Mouse (Mus musculus) intestine, embryonic 15.5 days (tissue): Measurements from ENCODE around the gene Ston2. TPM values are rescaled to one million over a fixed set of nuclear protein-coding genes. Genes with fewer than 3 reads are reported as not detected.
"Not testable (repeated sequence)": the region's sequence is repeated elsewhere in the genome, so short reads cannot be mapped to it uniquely, and the experiment has no call there.

Experiments used
- ATAC-seq: fragments of 200-750 bp; cut with Nextera tagmentation; 2 replicates; pipeline ENCODE4 v1.8.0; 2017; ENCODE audit warnings: moderate TSS enrichment, moderate library complexity
- H3K27ac ChIP-seq: fragments of 300-500 bp; sonication (generic); 2 replicates; pipeline ENCODE4 v1.5.1; 2015; ENCODE audit warnings: mild to moderate bottlenecking, inconsistent platforms
- H3K27me3 ChIP-seq: fragments of 300-500 bp; sonication (generic); replicated peaks from 2 replicates; pipeline ENCODE4 v1.6.1; 2015; ENCODE audit warnings: inconsistent platforms
- H3K36me3 ChIP-seq: fragments of 300-500 bp; sonication (generic); 2 replicates; pipeline ENCODE4 v1.6.1; 2015; ENCODE audit warnings: inconsistent platforms
- H3K4me1 ChIP-seq: fragments of 300-500 bp; sonication (generic); replicated peaks from 2 replicates; pipeline ENCODE4 v1.6.1; 2015; ENCODE audit warnings: inconsistent platforms
- H3K4me2 ChIP-seq: fragments of 300-500 bp; sonication (generic); replicated peaks from 2 replicates; pipeline ENCODE4 v1.6.1; 2015; ENCODE audit warnings: mild to moderate bottlenecking, inconsistent platforms
- H3K4me3 ChIP-seq: fragments of 300-500 bp; sonication (generic); replicated peaks from 2 replicates; pipeline ENCODE4 v1.5.1; 2015; ENCODE audit warnings: inconsistent platforms
- H3K9ac ChIP-seq: fragments of 300-500 bp; sonication (generic); 2 replicates; pipeline ENCODE4 v1.6.1; 2015; ENCODE audit warnings: inconsistent platforms
- H3K9me3 ChIP-seq: fragments of 300-500 bp; sonication (generic); 2 replicates; pipeline ENCODE4 v1.6.1; 2016; ENCODE audit warnings: inconsistent platforms
- WGBS: fragments of 180-500 bp; shearing (Covaris S2); methylation state at CpG from one replicate; pipeline ENCODE4 v1.1.7; 2015; 5-methylcytosine and 5-hydroxymethylcytosine counted together
- polyA plus RNA-seq: library from polyadenylated mRNA; unstranded; fragments of >200 nt; fragmentation: Nextera tagmentation; extraction: Ambion mirVana; gene quantifications from 2 replicates; pipeline ENCODE4 v1.2.1, GENCODE M21; 2015

Gene Ston2
- polyA plus RNA-seq, 1 experiment from 2014 or later = 6.5 TPM

- no peaks in the 10 kb centered on the region for H3K9me3 ChIP-seq
- peak overlapping the region; percentile 99 for H3K9ac ChIP-seq
- no peak for ATAC-seq
- H3K4me1 ChIP-seq = peaks cover 5% of the 10 kb centered on the region; the same call in 1 of the 2 replicates
- no peaks in the 10 kb centered on the region for H3K27me3 ChIP-seq
- 0% methylated on average over 11 of the region's 11 CpGs for WGBS
- H3K36me3 ChIP-seq = 0 out of 2 replicates have a peak, but pooled peaks cover 2% of the 10 kb centered on the region
- H3K27ac ChIP-seq = peak overlapping the region; percentile 100
- peak overlapping the region; percentile 90 for H3K4me3 ChIP-seq
- H3K4me2 ChIP-seq = peak overlapping the region; percentile 23; the same call in 1 of the 2 replicates
These were observed 198.7 kb downstream of the Ston2 start for GRCm38 (mm10) chr12:91589542-91589846.

GRCm38 (mm10) chr12:91588670-91589541, 199.3 kb downstream of the Ston2 start:
- H3K9me3 ChIP-seq = no peaks in the 10 kb centered on the region

DNA sequence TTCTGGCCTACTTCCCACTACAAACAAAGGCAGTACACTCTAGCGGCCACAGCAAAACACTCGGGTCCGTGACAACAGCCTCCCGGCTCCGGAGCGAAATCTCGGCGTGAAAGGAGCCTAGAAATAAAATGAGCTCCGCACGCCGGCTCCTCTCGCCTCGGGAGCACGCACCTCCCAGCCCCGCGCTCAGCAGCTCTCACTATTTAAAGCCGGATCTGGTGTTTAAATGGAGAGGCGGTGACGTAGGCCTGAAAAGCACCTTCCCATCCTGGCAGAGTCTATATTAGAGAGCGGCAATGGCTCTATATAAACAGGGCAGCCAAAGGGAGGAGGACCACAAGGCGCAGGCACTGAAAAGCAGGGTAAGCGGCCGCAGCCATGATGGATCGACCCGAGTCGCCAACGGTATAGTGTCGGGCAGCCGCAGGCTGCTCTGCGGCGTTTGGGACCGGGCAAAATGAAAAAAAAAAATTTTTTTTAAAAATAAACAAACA, 200.0 kb downstream of the Ston2 start:
- H3K9ac ChIP-seq = peak overlapping the region; percentile 99
- no peaks in the 10 kb centered on the region for H3K9me3 ChIP-seq
- H3K27ac ChIP-seq = peak overlapping the region; percentile 100
- WGBS = under 1% methylated on average over 32 of the region's 32 CpGs
- 0 out of 2 replicates have a peak, but pooled peaks cover 4% of the 10 kb centered on the region for H3K36me3 ChIP-seq
- peak overlapping the region; percentile 90 for H3K4me3 ChIP-seq
- peak; percentile 86 for ATAC-seq
- peaks cover 5% of the 10 kb centered on the region; the same call in 1 of the 2 replicates for H3K4me1 ChIP-seq
- H3K27me3 ChIP-seq = no peaks in the 10 kb centered on the region
- peak overlapping the region; percentile 61 for H3K4me2 ChIP-seq

More at GRCm38 (mm10) chr12:91588670-91589541, 199.3 kb downstream of the Ston2 start:
- H3K27ac ChIP-seq = peak overlapping the region; percentile 100
- no peaks in the 10 kb centered on the region for H3K27me3 ChIP-seq
- H3K9ac ChIP-seq = peak overlapping the region; percentile 99
- WGBS = under 1% methylated on average over 66 of the region's 83 CpGs
- H3K4me3 ChIP-seq = peak overlapping the region; percentile 90
- H3K36me3 ChIP-seq = 0 out of 2 replicates have a peak, but pooled peaks cover 2% of the 10 kb centered on the region
- peak overlapping the region; percentile 61 for H3K4me2 ChIP-seq
- ATAC-seq = peak; percentile 10
- H3K4me1 ChIP-seq = peaks cover 5% of the 10 kb centered on the region; the same call in 1 of the 2 replicates

DNA sequence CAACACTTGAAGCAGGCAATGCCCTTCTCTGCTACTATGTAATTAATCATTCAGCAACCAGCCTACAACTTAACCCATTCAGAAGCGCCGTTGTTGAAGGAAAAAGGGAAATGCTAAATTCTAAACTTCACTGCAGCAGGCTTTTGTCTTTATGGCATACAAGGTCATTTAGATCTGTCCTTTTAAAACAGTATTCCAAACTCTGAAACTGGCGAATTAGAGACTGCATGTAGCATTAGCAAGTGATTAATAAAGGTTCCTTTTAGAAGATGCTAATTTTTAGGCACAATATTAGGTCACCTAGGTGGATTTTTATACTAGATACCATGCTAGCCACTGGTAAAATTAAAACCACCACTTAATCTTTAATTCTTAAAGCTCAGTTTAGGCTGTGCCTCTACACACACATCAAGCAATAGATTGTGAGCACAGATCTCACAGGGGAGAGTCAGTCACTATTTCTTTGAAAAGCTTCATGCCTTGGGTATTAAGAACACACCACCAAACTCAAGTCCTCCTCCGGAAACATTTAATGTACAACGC, 200.6 kb downstream of the Ston2 start:
- peak overlapping the region; percentile 99; the same call in 1 of the 2 replicates for H3K9ac ChIP-seq
- H3K27ac ChIP-seq = peak overlapping the region; percentile 100; the same call in 1 of the 2 replicates
- H3K4me1 ChIP-seq = peaks cover 5% of the 10 kb centered on the region; the same call in 1 of the 2 replicates
- ATAC-seq = no peak
- H3K27me3 ChIP-seq = no peaks in the 10 kb centered on the region
- peak overlapping the region; percentile 90 for H3K4me3 ChIP-seq
- WGBS = 10% methylated on average over 5 of the region's 5 CpGs
- H3K4me2 ChIP-seq = peak overlapping the region; percentile 61
- H3K9me3 ChIP-seq = no peaks in the 10 kb centered on the region
- 0 out of 2 replicates have a peak, but pooled peaks cover 4% of the 10 kb centered on the region for H3K36me3 ChIP-seq

DNA sequence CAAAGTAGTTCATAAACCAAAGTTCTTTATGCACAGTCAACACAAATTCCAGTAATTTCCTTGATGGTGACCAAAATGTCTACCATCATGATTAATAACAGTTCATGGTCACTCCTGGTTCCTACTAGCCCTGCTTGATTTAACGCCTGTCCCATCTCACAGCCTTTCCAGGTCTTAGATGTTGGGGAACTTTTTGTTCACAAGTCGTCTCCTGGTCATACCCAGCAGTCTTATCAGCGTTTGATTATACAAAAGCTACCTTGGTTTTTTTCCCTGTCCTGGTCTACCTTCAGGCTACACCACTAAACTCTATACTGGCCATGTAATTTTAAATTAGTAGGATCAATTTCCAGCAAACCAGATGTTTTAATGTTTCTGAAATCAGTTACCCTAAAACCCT, 201.1 kb downstream of the Ston2 start:
- H3K27me3 ChIP-seq = no peaks in the 10 kb centered on the region
- WGBS = 49% methylated on average over 3 of the region's 3 CpGs
- no peak overlapping the region for H3K27ac ChIP-seq
- 0 out of 2 replicates have a peak, but pooled peaks cover 4% of the 10 kb centered on the region for H3K36me3 ChIP-seq
- no peak for ATAC-seq
- peaks cover 5% of the 10 kb centered on the region; the same call in 1 of the 2 replicates for H3K4me1 ChIP-seq
- no peaks in the 10 kb centered on the region for H3K9me3 ChIP-seq
- 0 out of 2 replicates have a peak overlapping the region, but pooled peaks have one; percentile 99 for H3K9ac ChIP-seq
- peak overlapping the region; percentile 90 for H3K4me3 ChIP-seq
- H3K4me2 ChIP-seq = peak overlapping the region; percentile 61

DNA sequence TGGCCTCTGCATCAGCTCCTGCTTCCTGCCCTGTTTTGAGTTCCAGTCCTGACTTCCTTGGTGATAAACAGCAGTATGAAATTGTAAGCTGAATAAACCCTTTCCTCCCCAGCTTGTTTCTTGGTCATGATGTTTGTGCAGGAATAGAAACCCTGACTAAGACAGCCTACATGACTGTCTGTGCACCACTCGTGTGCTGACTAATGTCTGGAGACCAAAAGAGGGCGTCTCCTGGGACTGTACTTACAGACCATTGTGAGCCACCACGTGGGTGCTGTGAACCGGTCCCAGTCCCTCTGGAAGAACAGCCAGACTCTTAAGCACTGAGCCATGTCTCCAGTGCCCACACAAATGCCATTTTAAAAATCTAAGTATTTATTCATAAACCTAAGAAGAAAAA, 202.4 kb downstream of the Ston2 start:
- H3K36me3 ChIP-seq, H3K4me3 ChIP-seq, H3K27ac ChIP-seq, H3K4me1 ChIP-seq, ATAC-seq, H3K4me2 ChIP-seq, H3K9ac ChIP-seq, H3K27me3 ChIP-seq, H3K9me3 ChIP-seq: not testable (repeated sequence)
- WGBS = 96% methylated on average over 4 of the region's 4 CpGs

DNA sequence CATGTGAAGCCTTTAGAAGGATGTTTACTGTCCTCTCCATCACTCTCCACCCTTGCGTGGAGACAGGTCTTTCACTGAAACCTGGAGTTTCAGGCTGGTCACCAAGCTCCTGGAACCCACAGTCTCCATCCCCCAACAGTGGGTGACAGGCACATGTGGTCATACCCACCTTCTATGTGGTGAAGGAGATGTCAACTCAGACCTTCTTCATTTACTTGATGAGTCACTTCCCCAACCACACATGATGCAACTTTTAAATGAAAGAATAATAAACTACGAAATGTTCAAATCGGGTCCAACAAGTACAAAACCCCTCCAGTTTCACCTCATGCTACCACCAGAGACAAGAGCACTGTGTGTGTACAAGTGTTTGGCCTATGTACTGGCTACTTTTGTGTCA, 203.0 kb downstream of the Ston2 start:
- H3K36me3 ChIP-seq = 0 out of 2 replicates have a peak, but pooled peaks cover 4% of the 10 kb centered on the region
- H3K4me3 ChIP-seq = no peak overlapping the region
- no peak overlapping the region for H3K27ac ChIP-seq
- no peaks in the 10 kb centered on the region for H3K9me3 ChIP-seq
- WGBS = 89% methylated on average over 3 of the region's 3 CpGs
- H3K27me3 ChIP-seq = no peaks in the 10 kb centered on the region
- no peak for ATAC-seq
- H3K4me2 ChIP-seq = no peak overlapping the region
- H3K9ac ChIP-seq = no peak overlapping the region
- H3K4me1 ChIP-seq = peaks cover 5% of the 10 kb centered on the region; the same call in 1 of the 2 replicates

DNA sequence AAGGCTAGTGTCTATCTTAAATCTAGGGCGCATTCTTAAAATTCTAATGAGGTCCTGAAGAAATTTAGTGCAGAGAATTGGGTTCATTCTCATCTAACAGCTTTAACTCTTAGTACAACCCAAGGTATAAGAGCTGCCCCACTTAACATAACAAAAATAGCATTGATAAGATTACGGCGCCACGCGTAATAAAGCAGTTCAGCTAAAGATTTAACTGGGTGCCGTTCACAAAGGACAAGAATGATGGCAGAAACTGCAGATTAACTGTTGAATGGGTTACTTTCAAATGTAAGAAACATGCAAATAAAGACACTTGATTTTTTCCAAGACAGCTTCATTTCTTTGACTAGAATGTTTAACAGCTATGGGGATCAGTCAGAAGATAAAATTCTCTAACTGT, 204.8 kb downstream of the Ston2 start:
- Histone ChIP-seq H3K4me2 (no peak overlapping the region), H3K4me1 (peaks cover 5% of the 10 kb centered on the region; the same call in 1 of the 2 replicates), H3K27me3 (no peaks in the 10 kb centered on the region), H3K36me3 (0 out of 2 replicates have a peak, but pooled peaks cover 4% of the 10 kb centered on the region), H3K9ac (no peak overlapping the region), H3K4me3 (no peak overlapping the region), H3K9me3 (no peaks in the 10 kb centered on the region), H3K27ac (no peak overlapping the region)
- no peak for ATAC-seq
- WGBS = 75% methylated on average over 6 of the region's 6 CpGs

Other genes with a start within 250 kb of the Ston2 start
- gene Gtf2a1, start 197.9 kb downstream of the Ston2 start, polyA plus RNA-seq = 34.6 and 37.5 TPM in 2 replicates
- 98.8 and 110 TPM in 2 replicates for gene Sel1l, start 60.8 kb upstream of the Ston2 start, polyA plus RNA-seq